Mouse (Mus musculus): ENCODE results near the gene Il22ra1. TPM values are rescaled to one million over a fixed set of nuclear protein-coding genes. Genes with fewer than 3 reads are reported as not detected.

Il22ra1 gene
- polyA plus RNA-seq, 1 experiment from 2014 or later, result 0.39 TPM

DNA sequence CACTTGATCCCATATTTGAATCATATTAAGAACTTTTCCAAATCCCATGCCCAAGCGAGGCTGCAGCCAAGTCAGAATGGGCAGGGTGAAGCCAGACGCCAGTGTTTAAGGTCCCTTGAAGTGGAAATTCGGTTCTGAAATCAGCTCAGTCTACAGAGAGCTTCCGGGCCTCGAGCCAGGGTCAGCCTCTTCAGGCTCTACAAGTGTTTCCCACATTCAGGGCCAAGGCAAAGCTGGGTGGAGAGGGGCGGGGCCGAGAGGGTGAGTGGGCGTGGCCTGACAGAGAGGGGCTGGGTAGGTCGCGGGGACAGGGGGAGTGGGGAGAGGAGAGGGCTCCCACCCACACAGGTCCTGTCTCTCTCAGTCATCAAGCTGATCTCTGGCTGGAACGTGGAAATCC, 70.0 kb downstream of the Il22ra1 start:
- H3K36me3 ChIP-seq (replicated peaks; ENCODE audit: insufficient read depth, low read length), result no peaks in the 10 kb centered on the region
- H3K27me3 ChIP-seq (ENCODE audit: insufficient read depth, low read length), result no peaks in the 10 kb centered on the region
- TF ChIP-seq CTCF (IDR thresholded peaks at IDR 0.05; ENCODE audit: low read depth) (no peak), EP300 (IDR thresholded peaks at IDR 0.05; ENCODE audit: low read depth) (no peak)
- no peaks in the 10 kb centered on the region for H3K9me3 ChIP-seq (ENCODE audit: low read length)
- no peaks in the 10 kb centered on the region for H3K4me1 ChIP-seq (ENCODE audit: insufficient read depth)
- no peak overlapping the region for H3K4me3 ChIP-seq (ENCODE audit: low read depth, low read length)
- 38% methylated on average over 11 of the region's 11 CpGs for WGBS (ENCODE audit: insufficient replicate concordance)
- H3K27ac ChIP-seq (ENCODE audit: low read depth), result no peak overlapping the region
- no peak for ATAC-seq
- DNase-seq, result no peak
- H3K9ac ChIP-seq (replicated peaks), result no peak overlapping the region
- H3K4me2 ChIP-seq (ENCODE audit: low read depth, low read length), result no peak overlapping the region

DNA sequence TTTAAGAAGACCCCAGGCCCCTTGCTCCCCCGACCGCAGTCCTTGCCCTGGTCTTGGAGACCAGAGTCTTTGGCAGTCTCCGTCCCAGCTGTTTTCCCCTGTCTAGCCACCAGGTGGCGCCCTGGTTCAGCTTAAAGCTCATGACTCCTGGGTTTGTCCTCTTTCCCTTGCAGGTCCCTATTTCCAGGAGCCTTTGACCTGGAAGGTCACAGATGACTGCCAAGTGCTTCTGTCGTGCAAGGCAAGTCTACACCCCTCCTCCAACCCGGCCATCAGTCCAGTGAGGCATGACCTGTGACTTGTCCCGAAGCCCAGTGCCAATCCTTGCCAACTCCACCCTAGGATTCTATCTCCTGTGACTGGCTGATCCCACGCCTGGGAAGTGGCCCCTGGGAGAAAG, 73.6 kb downstream of the Il22ra1 start:
- TF ChIP-seq EP300 (IDR thresholded peaks at IDR 0.05; ENCODE audit: low read depth) (no peak; the same call in 1 of the 2 replicates), CTCF (IDR thresholded peaks at IDR 0.05; ENCODE audit: low read depth) (peak; percentile 98)
- Histone ChIP-seq H3K9me3 (ENCODE audit: low read length) (no peaks in the 10 kb centered on the region), H3K36me3 (replicated peaks; ENCODE audit: insufficient read depth, low read length) (no peaks in the 10 kb centered on the region), H3K4me3 (ENCODE audit: low read depth, low read length) (no peak overlapping the region), H3K9ac (replicated peaks) (no peak overlapping the region), H3K27me3 (ENCODE audit: insufficient read depth, low read length) (no peaks in the 10 kb centered on the region), H3K27ac (ENCODE audit: low read depth) (no peak overlapping the region), H3K4me2 (ENCODE audit: low read depth, low read length) (no peak overlapping the region), H3K4me1 (ENCODE audit: insufficient read depth) (no peaks in the 10 kb centered on the region)
- WGBS (ENCODE audit: insufficient replicate concordance), result 19% methylated on average over 8 of the region's 8 CpGs
- ATAC-seq, result peak; percentile 94
- peak; percentile 90 for DNase-seq

Other genes starting within 250 kb of the Il22ra1 start
- gene Stpg1, start 233.4 kb upstream of the Il22ra1 start, polyA plus RNA-seq (2015; fragmentation: Nextera tagmentation; extraction: Ambion mirVana), result not detected in 2 replicates
- gene Nipal3, start 233.1 kb upstream of the Il22ra1 start, polyA plus RNA-seq (2015; fragmentation: Nextera tagmentation; extraction: Ambion mirVana), result 1.6 TPM in 2 replicates
- 0.21 and 0.46 TPM in 2 replicates for gene Grhl3, start 154.5 kb upstream of the Il22ra1 start, polyA plus RNA-seq (2015; fragmentation: Nextera tagmentation; extraction: Ambion mirVana)
- gene Ifnlr1, start 41.9 kb upstream of the Il22ra1 start, polyA plus RNA-seq (2015; fragmentation: Nextera tagmentation; extraction: Ambion mirVana), result 0.22 and 0.30 TPM in 2 replicates
- gene Myom3, start 31.5 kb downstream of the Il22ra1 start, polyA plus RNA-seq (2015; fragmentation: Nextera tagmentation; extraction: Ambion mirVana), result 0.02 and 0.11 TPM in 2 replicates
- gene Srsf10, start 127.6 kb downstream of the Il22ra1 start, polyA plus RNA-seq (2015; fragmentation: Nextera tagmentation; extraction: Ambion mirVana), result 62.1 and 67.6 TPM in 2 replicates
- gene Pnrc2, start 145.7 kb downstream of the Il22ra1 start, polyA plus RNA-seq (2015; fragmentation: Nextera tagmentation; extraction: Ambion mirVana), result 53.2 and 55.2 TPM in 2 replicates
- 2.5 and 2.6 TPM in 2 replicates for gene Cnr2, start 167.2 kb downstream of the Il22ra1 start, polyA plus RNA-seq (2015; fragmentation: Nextera tagmentation; extraction: Ambion mirVana)
- 45.2 and 50.7 TPM in 2 replicates for gene Fuca1, start 192.6 kb downstream of the Il22ra1 start, polyA plus RNA-seq (2015; fragmentation: Nextera tagmentation; extraction: Ambion mirVana)
- 351 and 364 TPM in 2 replicates for gene Hmgcl, start 218.3 kb downstream of the Il22ra1 start, polyA plus RNA-seq (2015; fragmentation: Nextera tagmentation; extraction: Ambion mirVana)
- gene Gale, start 235.6 kb downstream of the Il22ra1 start, polyA plus RNA-seq (2015; fragmentation: Nextera tagmentation; extraction: Ambion mirVana), result 82.2 and 96.5 TPM in 2 replicates
- gene Lypla2, start 244.5 kb downstream of the Il22ra1 start, polyA plus RNA-seq (2015; fragmentation: Nextera tagmentation; extraction: Ambion mirVana), result 54.2 and 55.5 TPM in 2 replicates